Mouse (Mus musculus) cortical plate, adult 2 months (tissue): ENCODE data around the gene Zrsr1. TPM values are rescaled to one million over a fixed set of nuclear protein-coding genes. Genes with fewer than 3 reads are reported as not detected.

Source experiments
- H3K27ac ChIP-seq: fragments of 200-500 bp; 2 replicates; pipeline ENCODE4 v1.5.1; 2012; ENCODE audit warnings: low read length, control low read depth, inconsistent platforms; ENCODE audit not compliant: insufficient read depth
- H3K4me1 ChIP-seq: fragments of 200-500 bp; 2 replicates; pipeline ENCODE4 v1.6.1; 2011; ENCODE audit warnings: low read length; ENCODE audit not compliant: control insufficient read depth, insufficient read depth
- H3K4me3 ChIP-seq: fragments of 200-500 bp; 2 replicates; pipeline ENCODE4 v1.5.1; 2011; ENCODE audit warnings: mild to moderate bottlenecking, low read length, control low read depth; ENCODE audit not compliant: insufficient read depth
- CTCF ChIP-seq: fragments of 200-500 bp; IDR thresholded peaks from 2 replicates; pipeline ENCODE4 v1.5.1; 2011; ENCODE audit warnings: mild to moderate bottlenecking, control low read depth, low read length; ENCODE audit not compliant: insufficient read depth; ENCODE audit errors: extremely low read depth
- POLR2A ChIP-seq: fragments of 200-500 bp; IDR thresholded peaks from 2 replicates; pipeline ENCODE4 v1.6.1; 2011; ENCODE audit warnings: mild to moderate bottlenecking, low read length, control low read depth; ENCODE audit not compliant: insufficient read depth; ENCODE audit errors: extremely low read depth
- polyA plus RNA-seq: library from polyadenylated mRNA; depleted of rRNA; stranded (reverse); fragments of >200 nt; gene quantifications from 2 replicates; pipeline ENCODE4 v1.2.3, GENCODE M21; 2012

Gene Zrsr1
- polyA plus RNA-seq, 1 experiment, result 54.6 TPM

DNA sequence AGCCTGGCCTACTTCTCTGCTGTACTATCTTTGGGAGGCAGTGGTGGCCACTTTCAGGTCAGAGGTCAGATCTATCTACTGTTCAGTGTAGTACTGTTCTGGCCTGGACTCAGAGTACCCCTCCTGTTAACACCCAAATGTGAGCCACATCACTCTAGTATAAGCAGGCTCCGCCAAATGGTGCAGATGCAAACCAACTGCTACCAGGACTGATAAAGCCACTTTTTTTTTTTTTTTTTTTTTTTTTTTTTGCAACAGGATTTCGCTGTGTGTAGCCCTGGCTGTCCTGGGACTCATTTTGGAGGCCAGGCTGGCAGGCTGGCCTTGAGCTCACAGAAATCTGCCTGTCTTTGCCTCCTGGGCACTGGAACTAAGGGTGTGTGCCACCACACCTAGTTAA, 32.8 kb upstream of the Zrsr1 start:
- no peak for TF ChIP-seq POLR2A
- no peak for TF ChIP-seq CTCF
- no peak overlapping the region for H3K27ac ChIP-seq
- no peaks in the 10 kb centered on the region; the same call in 1 of the 2 replicates for H3K4me1 ChIP-seq
- H3K4me3 ChIP-seq, result no peak overlapping the region

DNA sequence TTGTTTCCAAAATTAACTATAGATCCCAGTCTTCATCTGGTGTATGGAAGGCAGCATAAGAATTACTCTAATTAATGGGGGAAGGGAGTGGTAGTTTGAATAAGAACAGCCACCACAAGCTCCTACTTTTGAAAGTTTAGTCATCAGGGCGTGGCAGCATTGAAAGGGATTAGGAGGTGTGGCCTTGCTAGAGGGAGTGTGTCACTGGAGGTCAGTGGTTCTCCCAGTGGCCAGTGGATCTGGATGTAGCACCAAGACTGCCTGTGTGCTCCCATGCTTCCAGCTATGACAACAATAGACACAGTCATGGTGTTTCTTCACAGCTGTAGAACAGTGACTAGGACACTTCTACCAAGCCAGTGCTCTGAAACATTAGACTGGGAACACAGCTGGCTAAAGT, 22.7 kb upstream of the Zrsr1 start:
- TF ChIP-seq CTCF (no peak), POLR2A (no peak)
- no peaks in the 10 kb centered on the region for H3K4me1 ChIP-seq
- H3K27ac ChIP-seq, result no peak overlapping the region
- H3K4me3 ChIP-seq, result no peak overlapping the region

DNA sequence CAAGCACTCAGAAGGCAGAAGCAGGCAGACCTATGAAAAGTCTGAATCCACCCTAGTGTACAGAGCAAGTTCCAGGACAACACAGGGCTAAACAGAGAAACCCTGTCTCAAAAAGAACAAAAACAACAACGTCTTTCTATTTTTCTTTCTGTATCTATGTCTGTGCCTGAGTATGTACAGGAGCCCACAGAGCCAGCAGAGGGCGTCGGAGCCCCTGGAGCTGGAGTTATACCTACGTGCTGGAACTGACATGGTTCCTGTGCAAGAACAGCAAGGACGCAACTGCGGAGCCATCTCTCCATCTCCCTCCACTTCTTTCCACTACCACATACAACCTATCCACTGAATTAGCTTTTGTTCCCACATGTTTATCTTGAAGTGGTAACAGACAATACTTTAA, 21.7 kb upstream of the Zrsr1 start:
- Histone ChIP-seq H3K4me1 (no peaks in the 10 kb centered on the region), H3K4me3 (no peak overlapping the region), H3K27ac (no peak overlapping the region)
- TF ChIP-seq POLR2A, result no peak
- TF ChIP-seq CTCF, result no peak

DNA sequence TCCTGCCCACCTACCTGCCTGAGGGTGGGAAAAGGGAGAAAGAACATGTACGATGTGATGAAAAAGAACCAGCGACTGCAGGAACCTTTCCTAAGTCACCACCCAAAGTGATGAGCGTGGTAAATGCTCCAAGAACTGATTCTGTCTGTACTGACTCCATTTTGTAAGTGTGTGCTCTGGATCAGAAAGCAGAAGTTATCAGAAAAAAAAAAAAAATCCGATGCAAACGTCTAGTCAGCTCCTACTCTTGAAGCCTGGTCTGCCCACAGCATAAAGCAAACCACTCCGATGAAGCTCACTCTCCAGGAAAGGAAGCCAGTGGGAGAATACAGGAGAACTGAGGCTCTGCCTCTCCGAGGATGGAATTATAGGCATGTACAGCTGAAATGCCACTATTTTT, 19.1 kb upstream of the Zrsr1 start:
- Histone ChIP-seq H3K4me3 (no peak overlapping the region), H3K27ac (no peak overlapping the region), H3K4me1 (no peaks in the 10 kb centered on the region)
- TF ChIP-seq POLR2A (no peak), CTCF (no peak)

DNA sequence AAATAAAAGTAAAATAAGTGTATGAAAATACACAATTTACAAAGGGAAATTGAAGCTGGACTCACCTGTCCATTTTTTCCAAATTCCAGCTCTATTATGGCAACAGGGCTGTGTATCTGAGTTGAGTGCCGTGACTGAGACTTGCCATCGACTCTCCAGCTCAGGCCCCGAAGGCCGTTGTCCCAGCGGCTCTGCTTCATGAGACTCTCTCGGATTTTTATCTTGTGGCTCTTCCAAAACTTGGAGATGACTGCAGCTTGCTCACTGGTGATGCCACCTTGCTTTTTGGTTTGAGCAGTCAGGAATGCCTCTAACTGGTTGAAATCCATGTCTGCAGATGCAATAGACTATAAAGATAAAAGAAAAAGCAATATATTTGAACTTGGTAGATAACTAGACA, 15.5 kb upstream of the Zrsr1 start:
- Histone ChIP-seq H3K27ac (no peak overlapping the region), H3K4me3 (no peak overlapping the region), H3K4me1 (no peaks in the 10 kb centered on the region)
- TF ChIP-seq CTCF (no peak), POLR2A (no peak)

DNA sequence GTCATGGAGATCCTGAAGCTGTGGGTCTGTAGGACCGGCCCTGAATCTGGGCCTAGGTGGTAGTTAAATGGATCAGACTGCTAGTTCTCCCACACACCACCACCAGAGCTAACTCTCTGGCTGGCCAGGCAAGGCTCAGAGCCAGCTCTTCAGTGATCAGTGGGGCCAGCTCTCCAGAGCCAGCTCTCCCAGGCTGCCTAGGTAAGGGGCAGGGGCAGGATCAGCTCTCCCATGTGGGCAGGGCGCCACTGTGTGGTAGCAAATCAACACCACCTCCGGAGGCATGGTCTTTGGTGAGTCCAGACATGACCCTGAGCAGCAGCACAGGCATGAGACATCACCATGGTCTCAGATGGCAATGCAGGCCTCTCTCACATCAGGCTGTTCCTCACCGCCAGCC, 15.0 kb upstream of the Zrsr1 start:
- Histone ChIP-seq H3K27ac (no peak overlapping the region), H3K4me3 (no peak overlapping the region), H3K4me1 (no peaks in the 10 kb centered on the region)
- TF ChIP-seq CTCF (peak; percentile 51), POLR2A (no peak)

DNA sequence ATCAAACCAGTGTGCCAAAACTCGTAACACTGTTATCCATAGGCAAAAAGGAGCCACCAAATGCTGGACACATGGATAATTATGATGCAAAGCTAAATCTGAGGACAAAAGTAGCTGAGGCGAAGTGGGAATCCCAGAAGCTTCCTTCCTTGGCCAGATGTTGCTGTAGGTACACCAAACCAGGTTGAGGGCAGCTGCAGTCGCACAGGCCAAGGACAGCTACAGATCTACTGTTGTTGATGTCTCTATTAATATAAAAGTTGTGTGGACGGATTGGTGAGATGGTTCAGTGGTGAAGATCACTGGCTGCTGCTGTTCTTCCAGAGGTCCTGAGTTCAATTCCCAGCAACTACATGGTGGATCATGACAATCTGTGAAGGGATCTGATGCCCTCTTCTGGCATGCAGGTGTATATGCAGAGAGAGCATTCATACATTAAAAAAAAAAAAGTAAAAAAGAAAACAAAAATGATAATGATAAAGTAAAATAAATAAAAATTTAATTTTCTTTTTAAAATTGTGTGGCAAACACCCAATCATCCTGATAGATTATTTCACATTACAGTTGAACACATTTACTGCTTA, 13.9 kb upstream of the Zrsr1 start:
- no peaks in the 10 kb centered on the region for H3K4me1 ChIP-seq
- TF ChIP-seq CTCF (peak; percentile 24; the same call in 1 of the 2 replicates), POLR2A (no peak)
- no peak overlapping the region for H3K27ac ChIP-seq
- H3K4me3 ChIP-seq, result no peak overlapping the region

DNA sequence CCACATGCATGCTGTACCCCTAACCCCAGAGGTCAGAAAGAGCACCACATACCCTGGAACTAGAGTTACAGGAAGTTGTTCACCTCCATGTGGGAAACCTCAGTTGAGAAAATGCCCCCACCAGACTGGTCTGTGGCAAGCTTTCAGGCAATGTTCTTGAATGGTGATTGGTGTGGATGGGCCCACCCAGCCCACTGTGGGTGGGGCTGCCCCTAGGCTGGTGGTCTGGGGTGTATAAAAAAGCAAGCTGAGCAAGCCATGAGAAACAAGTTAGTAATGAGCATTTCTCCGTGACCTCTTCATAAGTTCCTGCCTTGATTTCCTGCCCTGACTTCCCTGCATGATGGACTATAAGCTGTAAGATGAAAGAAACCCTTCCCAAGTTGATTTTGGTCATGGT, 9.7 kb upstream of the Zrsr1 start:
- no peak overlapping the region for H3K27ac ChIP-seq
- H3K4me1 ChIP-seq, result peaks cover 3% of the 10 kb centered on the region
- no peak overlapping the region for H3K4me3 ChIP-seq
- no peak for TF ChIP-seq POLR2A
- TF ChIP-seq CTCF, result no peak

DNA sequence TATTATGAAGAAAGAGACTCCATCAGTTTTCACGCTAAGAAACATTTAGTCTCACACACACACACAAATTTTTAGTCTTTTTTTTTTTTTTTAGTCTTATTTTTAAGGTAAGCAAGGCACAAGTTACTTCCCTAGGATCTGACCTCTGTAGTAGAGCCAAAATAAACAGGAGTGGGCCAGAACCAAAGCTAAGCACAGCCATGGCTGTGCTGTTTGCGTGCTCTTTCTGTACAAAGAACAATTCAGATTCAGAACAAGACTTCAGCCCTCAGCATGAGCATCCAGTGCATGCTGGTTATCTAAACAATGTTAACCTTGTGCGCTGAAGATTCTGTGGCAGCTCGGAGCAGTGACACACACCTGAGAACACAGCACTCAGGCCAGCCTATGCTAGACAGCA, 7.4 kb upstream of the Zrsr1 start:
- TF ChIP-seq CTCF, result no peak
- TF ChIP-seq POLR2A, result no peak
- no peak overlapping the region for H3K27ac ChIP-seq
- no peak overlapping the region for H3K4me3 ChIP-seq
- H3K4me1 ChIP-seq, result peaks cover 3% of the 10 kb centered on the region

DNA sequence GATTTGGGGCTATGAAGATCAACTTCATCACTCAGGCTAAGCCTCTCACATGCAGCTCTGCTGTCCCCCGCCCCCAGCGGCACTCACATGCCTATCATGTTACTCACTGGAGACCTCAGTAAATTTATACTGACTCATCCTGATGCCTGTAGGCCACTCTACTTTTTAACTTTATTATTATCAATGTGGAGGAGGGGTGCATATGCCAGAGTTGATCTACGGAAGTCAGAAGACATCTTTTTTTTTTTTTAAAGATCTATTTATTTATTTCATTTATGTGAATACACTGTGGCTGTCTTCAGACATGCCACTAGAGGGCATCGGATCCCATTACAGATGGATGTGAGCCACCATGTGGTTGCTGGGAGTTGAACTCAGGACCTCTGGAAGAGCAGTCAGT, 6.3 kb upstream of the Zrsr1 start:
- TF ChIP-seq POLR2A, result no peak
- TF ChIP-seq CTCF, result no peak
- H3K4me3 ChIP-seq, result no peak overlapping the region
- H3K4me1 ChIP-seq, result peaks cover 3% of the 10 kb centered on the region
- H3K27ac ChIP-seq, result no peak overlapping the region

DNA sequence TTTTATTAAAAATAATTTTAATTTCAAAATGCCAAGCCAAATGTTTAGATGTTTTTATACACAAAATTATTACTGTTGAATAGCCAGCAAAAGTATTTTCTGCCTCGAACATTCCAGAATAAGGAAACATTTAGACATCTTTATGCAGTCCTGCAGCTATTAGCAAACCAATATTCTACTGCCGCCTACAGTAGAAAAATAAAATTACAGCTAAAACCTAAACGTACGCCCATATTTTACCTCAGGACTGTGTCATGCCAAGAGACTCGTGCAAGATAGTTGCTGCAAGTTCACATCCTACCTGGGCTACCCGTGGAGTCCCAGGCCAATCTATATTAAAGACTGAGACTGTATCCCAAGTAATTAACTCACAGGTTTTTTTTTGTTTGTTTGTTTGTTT, 2.3 kb upstream of the Zrsr1 start:
- Histone ChIP-seq H3K27ac (no peak overlapping the region), H3K4me3 (no peak overlapping the region), H3K4me1 (no peaks in the 10 kb centered on the region)
- TF ChIP-seq POLR2A (no peak), CTCF (0 out of 2 replicates have a peak, but pooled peaks have one; percentile 3)
